Mouse (Mus musculus) heart, adult 9 months (tissue): ENCODE measurements at regions not wholly inside any gene's neighbourhood (a gene's known extent, or its start where the extent isn't known, plus 50 kb on each side); places are given as distances from the start of the nearest gene placed in this dataset.

Source experiments
- DNase-seq, 2 experiments: peaks; one replicate each; pipeline ENCODE4 v3.0.0; 2022; ENCODE audit warnings: low spot score in 2 of 2

- DNase-seq: no peak
Measured at GRCm38 (mm10) chr5:54254005-54254404, 255.7 kb downstream of the Stim2 start.

- peak; percentile 1 to 6 for DNase-seq
Measured at GRCm38 (mm10) chr5:54258087-54258733, 259.9 kb downstream of the Stim2 start.

GRCm38 (mm10) chr5:54264867-54265434 is 266.7 kb downstream of the Stim2 start:
- no peak for DNase-seq

GRCm38 (mm10) chr5:54267905-54268590 is 269.7 kb downstream of the Stim2 start:
- no peak for DNase-seq

- no peak for DNase-seq
Measured at GRCm38 (mm10) chr5:54279357-54279756, 281.1 kb downstream of the Stim2 start.

GRCm38 (mm10) chr5:54280670-54281069 is 282.4 kb downstream of the Stim2 start:
- DNase-seq: no peak

- no peak for DNase-seq
Measured at GRCm38 (mm10) chr5:54281121-54281520, 282.8 kb downstream of the Stim2 start.

GRCm38 (mm10) chr5:54290372-54291080 is 292.2 kb downstream of the Stim2 start:
- no peak for DNase-seq

GRCm38 (mm10) chr5:54291940-54292339 is 293.6 kb downstream of the Stim2 start:
- no peak for DNase-seq

- no peak for DNase-seq
Measured at GRCm38 (mm10) chr5:54313660-54314279, 315.5 kb downstream of the Stim2 start.

GRCm38 (mm10) chr5:54330415-54330814 is 332.1 kb downstream of the Stim2 start:
- DNase-seq: no peak

- DNase-seq: peak; percentile 19 to 37
Measured at GRCm38 (mm10) chr5:54342976-54343375, 344.7 kb downstream of the Stim2 start.

- DNase-seq: no peak
Measured at GRCm38 (mm10) chr5:54343432-54343831, 345.1 kb downstream of the Stim2 start.

- no peak for DNase-seq
Measured at GRCm38 (mm10) chr5:54348820-54349596, 350.7 kb downstream of the Stim2 start.

- no peak for DNase-seq
Measured at GRCm38 (mm10) chr5:54349775-54350332, 351.6 kb downstream of the Stim2 start.

GRCm38 (mm10) chr5:54356105-54356504 is 357.8 kb downstream of the Stim2 start:
- no peak for DNase-seq

- no peak for DNase-seq
Measured at GRCm38 (mm10) chr5:54357501-54357900, 359.2 kb downstream of the Stim2 start.

- no peak for DNase-seq
Measured at GRCm38 (mm10) chr5:54358221-54358620, 359.9 kb downstream of the Stim2 start.
